Mouse (Mus musculus): Measurements from ENCODE around the gene Apol8.
"Not testable (repeated sequence)": the region's sequence is repeated elsewhere in the genome, so short reads cannot be mapped to it uniquely, and the experiment has no call there.

GRCm38 (mm10) chr15:77733903-77734302 lies 22.9 kb downstream of the Apol8 start:
- TF ChIP-seq ZNF384 (IDR thresholded peaks at IDR 0.05; ENCODE audit: low read depth, low read length); CTCF (conservative IDR thresholded peaks at IDR 0.05 in 1 of 2, IDR thresholded peaks at IDR 0.05 in 1 of 2; ENCODE audit: low read depth in 2 of 2, low read length in 2 of 2); BHLHE40 (IDR thresholded peaks at IDR 0.05; ENCODE audit: low read depth, low read length); POLR2A (IDR thresholded peaks at IDR 0.05; ENCODE audit: low read depth, low read length); MAFK (IDR thresholded peaks at IDR 0.05; ENCODE audit: insufficient replicate concordance, low read length); NELFE (IDR thresholded peaks at IDR 0.05; ENCODE audit: low read depth, low read length); MAX (IDR thresholded peaks at IDR 0.05; ENCODE audit: low read length): not testable (repeated sequence)

Measured in CH12.LX (cell line).